Comparison of ENCODE assay signal across 19 mouse cellular contexts in the genomic region with DNA sequence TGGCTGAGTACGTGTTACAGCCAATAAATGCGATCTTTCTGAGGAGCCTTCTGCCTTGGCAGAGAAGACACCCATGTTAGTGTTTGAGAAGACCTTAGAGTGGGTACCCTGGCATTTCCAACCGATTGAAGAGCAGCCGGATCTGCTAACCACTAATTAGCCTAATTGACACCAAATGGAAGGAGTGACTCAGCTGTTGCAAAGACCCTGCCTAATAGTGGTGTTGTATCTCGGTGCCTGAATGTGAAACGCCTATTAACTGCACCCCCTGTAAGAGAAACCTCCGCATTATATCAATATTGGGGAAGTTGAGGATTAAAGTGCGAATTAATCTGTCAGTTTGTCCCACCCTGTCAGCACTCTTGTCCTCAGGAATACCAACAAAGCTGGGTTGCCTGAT.
"Had no signal": no experiment of that assay in that cellular context is flagged by ENCODE, and none has a peak within 500 bp of the region (broad histone marks: within the 10 kb centered on the region; RNA-seq: fewer than 3 reads in every experiment).

No protein-coding gene starts in this region.

- DNase-seq: kidney, postnatal 25 days; layer of hippocampus, adult 9-11 months; layer of hippocampus, postnatal 36 days; liver, embryonic 13.5 days; lung, adult 2 months; right cerebral cortex, adult 18-20 months; right cerebral cortex, postnatal 14 days; right cerebral cortex, postnatal 4 days; thymus, postnatal 25 days had no signal

- H3K36me3 ChIP-seq: liver, embryonic 13.5 days; midbrain, embryonic 12.5 days; midbrain, embryonic 15.5 days; neural tube, embryonic 12.5 days; neural tube, embryonic 15.5 days; stomach, embryonic 15.5 days had no signal

- H3K4me1 ChIP-seq: liver, embryonic 13.5 days; megakaryocyte, embryonic 14.5 days; midbrain, embryonic 12.5 days; midbrain, embryonic 15.5 days; neural tube, embryonic 12.5 days; neural tube, embryonic 15.5 days; stomach, embryonic 15.5 days had no signal

- H3K27me3 ChIP-seq: liver, embryonic 13.5 days; megakaryocyte, embryonic 14.5 days; midbrain, embryonic 12.5 days; midbrain, embryonic 15.5 days; neural tube, embryonic 12.5 days; neural tube, embryonic 15.5 days; stomach, embryonic 15.5 days had no signal

- H3K4me2 ChIP-seq: liver, embryonic 13.5 days; midbrain, embryonic 12.5 days; midbrain, embryonic 15.5 days; neural tube, embryonic 12.5 days; neural tube, embryonic 15.5 days; stomach, embryonic 15.5 days had no signal

- ATAC-seq: midbrain, embryonic 15.5 days had no signal

- H3K9me3 ChIP-seq: liver, embryonic 13.5 days; midbrain, embryonic 12.5 days; midbrain, embryonic 15.5 days; neural tube, embryonic 12.5 days; neural tube, embryonic 15.5 days; stomach, embryonic 15.5 days had no signal

- H3K4me3 ChIP-seq: layer of hippocampus, adult 2 months; left cerebral cortex, adult 2 months; liver, embryonic 13.5 days; megakaryocyte, embryonic 14.5 days; midbrain, embryonic 12.5 days; midbrain, embryonic 15.5 days; neural tube, embryonic 12.5 days; neural tube, embryonic 15.5 days; stomach, embryonic 15.5 days had no signal

- H3K27ac ChIP-seq: kidney, postnatal 0 days; layer of hippocampus, adult 2 months; left cerebral cortex, adult 2 months; liver, embryonic 13.5 days; macrophage; midbrain, embryonic 12.5 days; midbrain, embryonic 15.5 days; neural tube, embryonic 12.5 days; neural tube, embryonic 15.5 days; stomach, embryonic 15.5 days had no signal

- H3K9ac ChIP-seq: liver, embryonic 13.5 days; midbrain, embryonic 12.5 days; midbrain, embryonic 15.5 days; neural tube, embryonic 12.5 days; neural tube, embryonic 15.5 days; stomach, embryonic 15.5 days had no signal
